Mouse (Mus musculus): ENCODE results near the gene Sycp2l.
A peak's percentile ranks its signal among the peaks of the same experiment; 100 is the strongest.

Sycp2l gene

GRCm38 (mm10) chr13:41113940-41114339 is at the start of gene Sycp2l:
Gene Sycp2l (plus strand): TSS chr13:41114307.
- DNase-seq (ENCODE audit: low spot score in 2 of 2): no peak

- DNase-seq (ENCODE audit: low spot score in 2 of 2): no peak
These were observed 46.5 kb upstream of the Sycp2l start for GRCm38 (mm10) chr13:41067618-41068017.

GRCm38 (mm10) chr13:41071617-41072016 is 42.5 kb upstream of the Sycp2l start:
- no peak for DNase-seq (ENCODE audit: low spot score in 2 of 2)

- no peak for DNase-seq (ENCODE audit: low spot score in 2 of 2)
These were observed 40.3 kb upstream of the Sycp2l start for GRCm38 (mm10) chr13:41073819-41074218.

GRCm38 (mm10) chr13:41077921-41078320 is 36.2 kb upstream of the Sycp2l start:
- DNase-seq (ENCODE audit: low spot score in 2 of 2): no peak

- no peak for DNase-seq (ENCODE audit: low spot score in 2 of 2)
These were observed 35.3 kb upstream of the Sycp2l start for GRCm38 (mm10) chr13:41078690-41079420.

- peak; percentile 18 to 31 for DNase-seq (ENCODE audit: low spot score in 2 of 2)
These were observed 34.7 kb upstream of the Sycp2l start, which contains the start of gene Mak for GRCm38 (mm10) chr13:41079421-41079780. Gene Mak (minus strand): TSS chr13:41079706.

- no peak for DNase-seq (ENCODE audit: low spot score in 2 of 2)
These were observed 34.2 kb upstream of the Sycp2l start for GRCm38 (mm10) chr13:41079859-41080258.

GRCm38 (mm10) chr13:41080700-41081099 is 33.4 kb upstream of the Sycp2l start:
- no peak for DNase-seq (ENCODE audit: low spot score in 2 of 2)

- DNase-seq (ENCODE audit: low spot score in 2 of 2): no peak
These were observed 29.6 kb upstream of the Sycp2l start for GRCm38 (mm10) chr13:41084521-41084920.

- DNase-seq (ENCODE audit: low spot score in 2 of 2): no peak
These were observed 29.0 kb upstream of the Sycp2l start for GRCm38 (mm10) chr13:41085140-41085539.

GRCm38 (mm10) chr13:41088746-41089145 is 25.4 kb upstream of the Sycp2l start:
- no peak for DNase-seq (ENCODE audit: low spot score in 2 of 2)

GRCm38 (mm10) chr13:41091271-41091670 is 22.8 kb upstream of the Sycp2l start:
- DNase-seq (ENCODE audit: low spot score in 2 of 2): no peak

- DNase-seq (ENCODE audit: low spot score in 2 of 2): no peak
These were observed 19.9 kb upstream of the Sycp2l start for GRCm38 (mm10) chr13:41094160-41094559.

- peak; percentile 32 to 36 for DNase-seq (ENCODE audit: low spot score in 2 of 2)
These were observed 16.6 kb upstream of the Sycp2l start for GRCm38 (mm10) chr13:41097324-41098058.

GRCm38 (mm10) chr13:41098325-41098724 is 15.8 kb upstream of the Sycp2l start:
- no peak for DNase-seq (ENCODE audit: low spot score in 2 of 2)

- DNase-seq (ENCODE audit: low spot score in 2 of 2): no peak
These were observed 14.1 kb upstream of the Sycp2l start for GRCm38 (mm10) chr13:41100031-41100430.

- DNase-seq (ENCODE audit: low spot score in 2 of 2): no peak
These were observed 10.1 kb upstream of the Sycp2l start for GRCm38 (mm10) chr13:41103841-41104525.

GRCm38 (mm10) chr13:41105541-41105940 is 8.6 kb upstream of the Sycp2l start:
- no peak for DNase-seq (ENCODE audit: low spot score in 2 of 2)

- no peak for DNase-seq (ENCODE audit: low spot score in 2 of 2)
These were observed 3.2 kb upstream of the Sycp2l start, which contains the start of gene Gcm2 for GRCm38 (mm10) chr13:41110935-41111334. Gene Gcm2 (minus strand): TSS chr13:41111035.

GRCm38 (mm10) chr13:41119152-41119945 is 5.2 kb downstream of the Sycp2l start:
- no peak for DNase-seq (ENCODE audit: low spot score in 2 of 2)
